Mouse (Mus musculus): ENCODE results near the gene Btd. TPM values are rescaled to one million over a fixed set of nuclear protein-coding genes. Genes with fewer than 3 reads are reported as not detected.

Gene Btd
- polyA plus RNA-seq, 1 experiment from 2014 or later = 28.6 TPM

GRCm38 (mm10) chr14:31641506-31642155 is 803 bp downstream of the Btd start:
- no peaks in the 10 kb centered on the region for H3K27me3 ChIP-seq (ENCODE audit: control insufficient read depth, insufficient read depth, low read depth, low read length)
- peak overlapping the region; percentile 77 for H3K9ac ChIP-seq (ENCODE audit: low read length)
- WGBS = 60% methylated on average over 9 of the region's 9 CpGs
- H3K4me2 ChIP-seq (ENCODE audit: low read depth, low read length) = peak overlapping the region; percentile 80
- peak overlapping the region; percentile 81; the same call in 1 of the 2 replicates for H3K27ac ChIP-seq (ENCODE audit: low read length)
- no peaks in the 10 kb centered on the region for H3K9me3 ChIP-seq (ENCODE audit: control insufficient read depth, low read length)
- no peaks in the 10 kb centered on the region for H3K36me3 ChIP-seq (ENCODE audit: control insufficient read depth, insufficient read depth, low read length)
- H3K4me3 ChIP-seq (ENCODE audit: low read length) = peak overlapping the region; percentile 72
- no peak for ATAC-seq (ENCODE audit: low read depth)
- peaks cover 3% of the 10 kb centered on the region; the same call in 1 of the 2 replicates for H3K4me1 ChIP-seq (replicated peaks; ENCODE audit: control insufficient read depth, insufficient read depth, low read length)

- no peaks in the 10 kb centered on the region for H3K9me3 ChIP-seq (ENCODE audit: control insufficient read depth, low read length)
- H3K4me2 ChIP-seq (ENCODE audit: low read depth, low read length) = no peak overlapping the region
- peaks cover 3% of the 10 kb centered on the region; the same call in 1 of the 2 replicates for H3K4me1 ChIP-seq (replicated peaks; ENCODE audit: control insufficient read depth, insufficient read depth, low read length)
- H3K27ac ChIP-seq (ENCODE audit: low read length) = no peak overlapping the region
- no peak overlapping the region for H3K9ac ChIP-seq (ENCODE audit: low read length)
- H3K4me3 ChIP-seq (ENCODE audit: low read length) = no peak overlapping the region
- H3K27me3 ChIP-seq (ENCODE audit: control insufficient read depth, insufficient read depth, low read depth, low read length) = no peaks in the 10 kb centered on the region
- no peaks in the 10 kb centered on the region for H3K36me3 ChIP-seq (ENCODE audit: control insufficient read depth, insufficient read depth, low read length)
- no peak for ATAC-seq (ENCODE audit: low read depth)
- WGBS = 69% methylated on average over 5 of the region's 5 CpGs
Observed at GRCm38 (mm10) chr14:31644183-31644830, 3.5 kb downstream of the Btd start.

- Histone ChIP-seq H3K27ac (ENCODE audit: low read length) (no peak overlapping the region), H3K4me2 (ENCODE audit: low read depth, low read length) (no peak overlapping the region), H3K36me3 (ENCODE audit: control insufficient read depth, insufficient read depth, low read length) (no peaks in the 10 kb centered on the region), H3K4me1 (replicated peaks; ENCODE audit: control insufficient read depth, insufficient read depth, low read length) (peaks cover 3% of the 10 kb centered on the region; the same call in 1 of the 2 replicates), H3K27me3 (ENCODE audit: control insufficient read depth, insufficient read depth, low read depth, low read length) (no peaks in the 10 kb centered on the region), H3K9ac (ENCODE audit: low read length) (no peak overlapping the region), H3K4me3 (ENCODE audit: low read length) (no peak overlapping the region), H3K9me3 (ENCODE audit: control insufficient read depth, low read length) (no peaks in the 10 kb centered on the region)
- ATAC-seq (ENCODE audit: low read depth) = no peak
- WGBS = 56% methylated on average over 3 of the region's 3 CpGs
Observed at GRCm38 (mm10) chr14:31644931-31645547, 4.2 kb downstream of the Btd start.

GRCm38 (mm10) chr14:31645920-31646319 is 5.1 kb downstream of the Btd start:
- Histone ChIP-seq H3K4me1 (replicated peaks; ENCODE audit: control insufficient read depth, insufficient read depth, low read length) (no peaks in the 10 kb centered on the region; the same call in 1 of the 2 replicates), H3K27me3 (ENCODE audit: control insufficient read depth, insufficient read depth, low read depth, low read length) (no peaks in the 10 kb centered on the region), H3K9ac (ENCODE audit: low read length) (no peak overlapping the region), H3K27ac (ENCODE audit: low read length) (no peak overlapping the region), H3K9me3 (ENCODE audit: control insufficient read depth, low read length) (peaks cover 3% of the 10 kb centered on the region; the same call in 1 of the 2 replicates), H3K36me3 (ENCODE audit: control insufficient read depth, insufficient read depth, low read length) (no peaks in the 10 kb centered on the region), H3K4me3 (ENCODE audit: low read length) (no peak overlapping the region), H3K4me2 (ENCODE audit: low read depth, low read length) (no peak overlapping the region)
- WGBS = 84% methylated on average over 7 of the region's 7 CpGs
- ATAC-seq (ENCODE audit: low read depth) = no peak

GRCm38 (mm10) chr14:31647991-31648390 is 7.2 kb downstream of the Btd start:
- Histone ChIP-seq H3K36me3 (ENCODE audit: control insufficient read depth, insufficient read depth, low read length) (no peaks in the 10 kb centered on the region), H3K27me3 (ENCODE audit: control insufficient read depth, insufficient read depth, low read depth, low read length) (no peaks in the 10 kb centered on the region), H3K27ac (ENCODE audit: low read length) (no peak overlapping the region), H3K4me3 (ENCODE audit: low read length) (no peak overlapping the region), H3K4me2 (ENCODE audit: low read depth, low read length) (no peak overlapping the region), H3K9ac (ENCODE audit: low read length) (no peak overlapping the region), H3K4me1 (replicated peaks; ENCODE audit: control insufficient read depth, insufficient read depth, low read length) (no peaks in the 10 kb centered on the region), H3K9me3 (ENCODE audit: control insufficient read depth, low read length) (peaks cover 3% of the 10 kb centered on the region; the same call in 1 of the 2 replicates)
- ATAC-seq (ENCODE audit: low read depth) = no peak
- 85% methylated on average over 10 of the region's 10 CpGs for WGBS

- Histone ChIP-seq H3K4me2 (ENCODE audit: low read depth, low read length) (no peak overlapping the region), H3K9me3 (ENCODE audit: control insufficient read depth, low read length) (peaks cover 3% of the 10 kb centered on the region; the same call in 1 of the 2 replicates), H3K9ac (ENCODE audit: low read length) (no peak overlapping the region), H3K4me1 (replicated peaks; ENCODE audit: control insufficient read depth, insufficient read depth, low read length) (no peaks in the 10 kb centered on the region), H3K36me3 (ENCODE audit: control insufficient read depth, insufficient read depth, low read length) (no peaks in the 10 kb centered on the region), H3K27ac (ENCODE audit: low read length) (no peak overlapping the region), H3K27me3 (ENCODE audit: control insufficient read depth, insufficient read depth, low read depth, low read length) (no peaks in the 10 kb centered on the region), H3K4me3 (ENCODE audit: low read length) (no peak overlapping the region)
- 93% methylated on average over 3 of the region's 3 CpGs for WGBS
- peak; percentile 23; the same call in 1 of the 2 replicates for ATAC-seq (ENCODE audit: low read depth)
Observed at GRCm38 (mm10) chr14:31650347-31650746, 9.5 kb downstream of the Btd start.

GRCm38 (mm10) chr14:31651206-31651605 is 10.4 kb downstream of the Btd start:
- Histone ChIP-seq H3K27ac (ENCODE audit: low read length) (no peak overlapping the region), H3K4me2 (ENCODE audit: low read depth, low read length) (no peak overlapping the region), H3K9me3 (ENCODE audit: control insufficient read depth, low read length) (peaks cover 3% of the 10 kb centered on the region; the same call in 1 of the 2 replicates), H3K4me3 (ENCODE audit: low read length) (no peak overlapping the region), H3K4me1 (replicated peaks; ENCODE audit: control insufficient read depth, insufficient read depth, low read length) (no peaks in the 10 kb centered on the region), H3K36me3 (ENCODE audit: control insufficient read depth, insufficient read depth, low read length) (no peaks in the 10 kb centered on the region), H3K9ac (ENCODE audit: low read length) (no peak overlapping the region), H3K27me3 (ENCODE audit: control insufficient read depth, insufficient read depth, low read depth, low read length) (no peaks in the 10 kb centered on the region)
- no peak for ATAC-seq (ENCODE audit: low read depth)
- 51% methylated on average over 7 of the region's 7 CpGs for WGBS

- no peak overlapping the region for H3K4me2 ChIP-seq (ENCODE audit: low read depth, low read length)
- 24% methylated on average over 5 of the region's 5 CpGs for WGBS
- H3K4me3 ChIP-seq (ENCODE audit: low read length) = no peak overlapping the region
- H3K4me1 ChIP-seq (replicated peaks; ENCODE audit: control insufficient read depth, insufficient read depth, low read length) = no peaks in the 10 kb centered on the region
- peaks cover 3% of the 10 kb centered on the region; the same call in 1 of the 2 replicates for H3K9me3 ChIP-seq (ENCODE audit: control insufficient read depth, low read length)
- no peak for ATAC-seq (ENCODE audit: low read depth)
- H3K27me3 ChIP-seq (ENCODE audit: control insufficient read depth, insufficient read depth, low read depth, low read length) = no peaks in the 10 kb centered on the region
- no peaks in the 10 kb centered on the region for H3K36me3 ChIP-seq (ENCODE audit: control insufficient read depth, insufficient read depth, low read length)
- no peak overlapping the region for H3K9ac ChIP-seq (ENCODE audit: low read length)
- no peak overlapping the region for H3K27ac ChIP-seq (ENCODE audit: low read length)
Observed at GRCm38 (mm10) chr14:31652106-31652505, 11.3 kb downstream of the Btd start.

- H3K4me2 ChIP-seq (ENCODE audit: low read depth, low read length) = no peak overlapping the region
- no peak overlapping the region for H3K9ac ChIP-seq (ENCODE audit: low read length)
- WGBS = 70% methylated on average over 1 of the region's 1 CpGs
- no peak overlapping the region for H3K4me3 ChIP-seq (ENCODE audit: low read length)
- H3K27ac ChIP-seq (ENCODE audit: low read length) = no peak overlapping the region
- no peak for ATAC-seq (ENCODE audit: low read depth)
- no peaks in the 10 kb centered on the region for H3K36me3 ChIP-seq (ENCODE audit: control insufficient read depth, insufficient read depth, low read length)
- peaks cover 3% of the 10 kb centered on the region; the same call in 1 of the 2 replicates for H3K9me3 ChIP-seq (ENCODE audit: control insufficient read depth, low read length)
- no peaks in the 10 kb centered on the region for H3K27me3 ChIP-seq (ENCODE audit: control insufficient read depth, insufficient read depth, low read depth, low read length)
- peaks cover 5% of the 10 kb centered on the region; the same call in 1 of the 2 replicates for H3K4me1 ChIP-seq (replicated peaks; ENCODE audit: control insufficient read depth, insufficient read depth, low read length)
Observed at GRCm38 (mm10) chr14:31652624-31653023, 11.8 kb downstream of the Btd start.
